Mouse (Mus musculus): ENCODE measurements around the gene Ces2g.
A peak's percentile ranks its signal among the peaks of the same experiment; 100 is the strongest.

The Ces2g gene

GRCm38 (mm10) chr8:104961537-104961961, at the start of gene Ces2g:
TSS of gene Ces2g (plus strand) at chr8:104961718.
- peak; percentile 40 for DNase-seq (ENCODE audit: low spot score)

- no peak for DNase-seq (ENCODE audit: low spot score)
Observed at GRCm38 (mm10) chr8:104925972-104926596, 35.4 kb upstream of the Ces2g start, which contains the start of gene Ces2e. TSS of gene Ces2e (plus strand) at chr8:104926260.

GRCm38 (mm10) chr8:104927301-104927700, 34.2 kb upstream of the Ces2g start:
- DNase-seq (ENCODE audit: low spot score), result no peak

- DNase-seq (ENCODE audit: low spot score), result no peak
Observed at GRCm38 (mm10) chr8:104944665-104945064, 16.9 kb upstream of the Ces2g start.

- DNase-seq (ENCODE audit: low spot score), result no peak
Observed at GRCm38 (mm10) chr8:104947056-104947455, 14.5 kb upstream of the Ces2g start, which contains the start of gene Ces2f. TSS of gene Ces2f (plus strand) at chr8:104947356.

- DNase-seq (ENCODE audit: low spot score), result no peak
Observed at GRCm38 (mm10) chr8:104949031-104949430, 12.5 kb upstream of the Ces2g start.

- DNase-seq (ENCODE audit: low spot score), result no peak
Observed at GRCm38 (mm10) chr8:104962229-104962901, 847 bp downstream of the Ces2g start.

- DNase-seq (ENCODE audit: low spot score), result no peak
Observed at GRCm38 (mm10) chr8:104963375-104963894, 1.9 kb downstream of the Ces2g start.

GRCm38 (mm10) chr8:104984126-104984525, 22.6 kb downstream of the Ces2g start:
- DNase-seq (ENCODE audit: low spot score), result no peak

- DNase-seq (ENCODE audit: low spot score), result no peak
Observed at GRCm38 (mm10) chr8:104984942-104985341, 23.4 kb downstream of the Ces2g start.

- no peak for DNase-seq (ENCODE audit: low spot score)
Observed at GRCm38 (mm10) chr8:104998191-104998590, 36.7 kb downstream of the Ces2g start.

- no peak for DNase-seq (ENCODE audit: low spot score)
Observed at GRCm38 (mm10) chr8:104999183-104999582, 37.7 kb downstream of the Ces2g start.

GRCm38 (mm10) chr8:105000586-105000985, 39.1 kb downstream of the Ces2g start, which contains the start of gene Ces2h:
TSS of gene Ces2h (plus strand) at chr8:105000853.
- DNase-seq (ENCODE audit: low spot score), result no peak

GRCm38 (mm10) chr8:105010000-105010399, 48.5 kb downstream of the Ces2g start:
- no peak for DNase-seq (ENCODE audit: low spot score)

GRCm38 (mm10) chr8:105011136-105011535, 49.6 kb downstream of the Ces2g start:
- no peak for DNase-seq (ENCODE audit: low spot score)

GRCm38 (mm10) chr8:105014391-105014790, 52.9 kb downstream of the Ces2g start:
- no peak for DNase-seq (ENCODE audit: low spot score)
